Mouse (Mus musculus) gastrocnemius, postnatal 36 days (tissue): Measurements from ENCODE around the gene Olfr1415. TPM values are rescaled to one million over a fixed set of nuclear protein-coding genes. Genes with fewer than 3 reads are reported as not detected.

Experiments used
- microRNA-seq, 2 experiments: library from miRNA; unstranded; fragments of <30 nt; microRNA quantifications; one replicate each; pipeline ENCODE4 v1.2.0; 2021
- total RNA-seq, 2 experiments: library from RNA; stranded (reverse); gene quantifications; 2 replicates each; pipeline ENCODE4 v1.2.3; 2021

Gene Olfr1415
- total RNA-seq, 2 experiments from 2014 or later: not detected

Small RNAs within 50 kb of the gene (microRNA-seq; reads per million reads assigned to microRNA genes)
- gene Mir6900: 1.4 to 2.2 reads per million in 2 experiments

Other genes starting within 250 kb of the Olfr1415 start
- 100 to 1,000 TPM; 447 to 473 TPM for gene Ndufa10, start 22.2 kb downstream of the Olfr1415 start, total RNA-seq
- gene Olfr1416, start 11.0 kb downstream of the Olfr1415 start, total RNA-seq: not detected
- not detected for gene Olfr1414, start 22.6 kb upstream of the Olfr1415 start, total RNA-seq
- not detected for gene Olfr1413, start 75.2 kb upstream of the Olfr1415 start, total RNA-seq
- not detected for gene Olfr1412, start 89.7 kb upstream of the Olfr1415 start, total RNA-seq
- not detected for gene Olfr1411, start 98.3 kb upstream of the Olfr1415 start, total RNA-seq
- not detected for gene Olfr1410, start 109.7 kb upstream of the Olfr1415 start, total RNA-seq
- not detected for gene Olfr12, start 121.7 kb upstream of the Olfr1415 start, total RNA-seq
- 100 to 1,000 TPM; 170 to 184 TPM for gene Cops9, start 145.9 kb upstream of the Olfr1415 start, total RNA-seq
- gene Otos, start 152.7 kb upstream of the Olfr1415 start, total RNA-seq: not detected